Mouse (Mus musculus): ENCODE measurements around the gene Adgre5. TPM values are rescaled to one million over a fixed set of nuclear protein-coding genes. Genes with fewer than 3 reads are reported as not detected.

Gene Adgre5
- polyA plus RNA-seq, 1 experiment from 2014 or later, result 8.1 TPM

DNA sequence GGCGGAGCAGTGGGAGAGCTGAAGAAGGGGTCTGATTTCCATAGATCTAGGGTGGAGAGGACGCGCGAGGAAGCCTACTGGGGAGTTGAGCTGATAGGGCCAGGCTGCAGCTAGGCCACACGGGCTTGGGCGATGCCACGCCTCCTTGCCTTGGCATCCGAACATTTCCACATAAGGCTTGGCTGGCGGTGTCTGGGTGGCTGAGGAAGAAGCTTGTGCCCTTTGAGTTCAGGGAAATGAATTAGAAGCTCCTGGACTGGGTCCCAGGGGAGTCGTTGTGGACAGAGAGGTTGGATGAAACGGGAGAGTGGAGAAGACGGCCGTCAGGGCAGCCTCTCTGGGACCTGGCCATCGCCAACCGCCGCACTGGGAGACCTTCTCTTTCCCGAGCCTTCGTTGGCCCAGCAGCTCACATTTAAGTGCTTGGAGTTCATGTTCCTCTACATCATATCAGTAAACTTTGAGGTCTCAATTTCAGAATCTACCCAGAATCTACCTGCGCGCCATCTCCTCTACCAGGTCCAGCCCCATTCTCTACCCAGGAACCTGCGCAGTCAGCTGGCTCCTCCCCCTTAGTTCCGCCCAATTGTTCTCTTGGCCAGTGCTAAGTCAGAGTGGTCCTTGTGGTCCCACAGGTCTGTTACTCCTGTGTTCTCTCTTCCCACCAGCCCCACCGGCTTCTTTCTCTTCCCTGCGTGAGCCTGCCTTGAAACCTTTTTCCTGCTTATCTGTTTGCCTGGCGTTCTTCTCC, 31.8 kb upstream of the Adgre5 start:
- Histone ChIP-seq H3K4me3 (replicated peaks; ENCODE audit: low read length) (peak overlapping the region; percentile 43), H3K4me1 (replicated peaks; ENCODE audit: control insufficient read depth, insufficient read depth, low read length) (peaks cover 7% of the 10 kb centered on the region), H3K9ac (replicated peaks; ENCODE audit: low read depth, low read length) (peak overlapping the region; percentile 44), H3K36me3 (ENCODE audit: control insufficient read depth, insufficient read depth) (no peaks in the 10 kb centered on the region), H3K4me2 (ENCODE audit: low read length) (peak overlapping the region; percentile 70), H3K27ac (ENCODE audit: low read length) (no peak overlapping the region), H3K9me3 (ENCODE audit: control insufficient read depth, low read length) (no peaks in the 10 kb centered on the region), H3K27me3 (replicated peaks; ENCODE audit: control insufficient read depth, insufficient read depth, low read length) (no peaks in the 10 kb centered on the region)
- peak; percentile 78 for ATAC-seq
- WGBS, result 5% methylated on average over 25 of the region's 25 CpGs

DNA sequence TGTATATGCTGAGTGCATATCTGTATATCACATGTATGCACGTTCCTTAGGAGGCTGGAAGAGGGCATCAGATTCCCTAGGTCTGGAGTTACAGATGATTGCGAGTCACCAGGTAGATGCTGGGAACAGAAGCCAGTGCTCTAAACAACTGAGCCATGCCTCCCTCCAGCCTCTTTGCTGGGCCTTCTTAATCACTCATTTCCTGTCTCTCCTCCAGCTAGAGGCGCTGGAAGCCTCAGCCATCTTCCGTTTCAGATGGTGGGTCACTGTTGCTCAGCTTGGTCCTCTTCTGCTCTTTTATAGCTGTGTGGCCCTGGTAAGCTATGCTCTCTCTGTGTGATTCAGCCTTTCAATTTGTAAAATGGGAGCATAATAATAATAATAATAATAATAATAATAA, 30.7 kb upstream of the Adgre5 start:
- Histone ChIP-seq H3K4me3 (replicated peaks; ENCODE audit: low read length) (no peak overlapping the region), H3K4me2 (ENCODE audit: low read length) (no peak overlapping the region), H3K4me1 (replicated peaks; ENCODE audit: control insufficient read depth, insufficient read depth, low read length) (peaks cover 7% of the 10 kb centered on the region), H3K36me3 (ENCODE audit: control insufficient read depth, insufficient read depth) (no peaks in the 10 kb centered on the region), H3K27me3 (replicated peaks; ENCODE audit: control insufficient read depth, insufficient read depth, low read length) (no peaks in the 10 kb centered on the region), H3K9ac (replicated peaks; ENCODE audit: low read depth, low read length) (no peak overlapping the region), H3K27ac (ENCODE audit: low read length) (no peak overlapping the region), H3K9me3 (ENCODE audit: control insufficient read depth, low read length) (no peaks in the 10 kb centered on the region)
- WGBS, result 73% methylated on average over 4 of the region's 4 CpGs
- ATAC-seq, result no peak

DNA sequence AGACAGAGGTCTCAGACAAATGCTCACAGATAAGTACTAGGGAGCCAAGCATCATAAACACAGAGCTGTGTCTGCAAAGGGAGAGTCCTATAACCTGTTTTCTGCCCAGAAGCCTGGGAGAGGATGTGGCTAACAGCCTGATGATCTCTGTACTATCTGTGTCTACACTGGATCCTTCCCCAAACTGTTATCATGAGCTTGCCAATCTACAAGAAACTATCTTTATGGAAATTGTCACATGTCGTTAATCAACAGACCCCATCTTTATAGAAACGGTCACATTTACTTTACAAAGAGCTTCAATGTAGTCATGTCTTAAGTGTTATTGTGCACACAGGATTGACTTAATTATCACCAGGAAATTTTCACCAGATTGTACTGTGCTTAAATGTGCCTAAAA, 29.5 kb upstream of the Adgre5 start:
- H3K4me2 ChIP-seq (ENCODE audit: low read length), result no peak overlapping the region
- no peak for ATAC-seq
- H3K4me3 ChIP-seq (replicated peaks; ENCODE audit: low read length), result no peak overlapping the region
- no peak overlapping the region for H3K9ac ChIP-seq (replicated peaks; ENCODE audit: low read depth, low read length)
- H3K9me3 ChIP-seq (ENCODE audit: control insufficient read depth, low read length), result no peaks in the 10 kb centered on the region
- no peaks in the 10 kb centered on the region for H3K27me3 ChIP-seq (replicated peaks; ENCODE audit: control insufficient read depth, insufficient read depth, low read length)
- no peaks in the 10 kb centered on the region for H3K36me3 ChIP-seq (ENCODE audit: control insufficient read depth, insufficient read depth)
- WGBS, result 74% methylated on average over 2 of the region's 2 CpGs
- H3K4me1 ChIP-seq (replicated peaks; ENCODE audit: control insufficient read depth, insufficient read depth, low read length), result peaks cover 7% of the 10 kb centered on the region
- H3K27ac ChIP-seq (ENCODE audit: low read length), result no peak overlapping the region

DNA sequence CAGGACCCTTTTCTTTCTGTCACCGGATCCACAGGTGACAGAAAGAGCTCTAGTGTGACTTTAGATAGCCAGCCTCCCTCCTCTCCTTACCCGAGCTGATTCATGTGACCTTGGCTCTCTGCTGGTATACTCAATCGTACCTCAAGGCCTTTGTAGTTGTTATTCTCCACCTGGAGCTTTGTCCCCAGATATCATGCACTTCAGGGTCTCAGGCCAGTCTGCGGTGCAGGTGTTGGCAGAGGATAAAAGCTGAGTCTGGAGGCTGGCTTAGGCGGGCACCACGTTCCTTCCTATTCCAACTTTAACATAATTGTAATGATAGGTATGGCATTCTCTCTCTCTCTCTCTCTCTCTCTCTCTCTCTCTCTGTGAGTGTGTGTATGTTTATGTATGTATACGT, 28.6 kb upstream of the Adgre5 start:
- no peak overlapping the region for H3K4me3 ChIP-seq (replicated peaks; ENCODE audit: low read length)
- no peak overlapping the region for H3K4me2 ChIP-seq (ENCODE audit: low read length)
- H3K4me1 ChIP-seq (replicated peaks; ENCODE audit: control insufficient read depth, insufficient read depth, low read length), result peaks cover 7% of the 10 kb centered on the region
- no peak for ATAC-seq
- H3K36me3 ChIP-seq (ENCODE audit: control insufficient read depth, insufficient read depth), result no peaks in the 10 kb centered on the region
- H3K9ac ChIP-seq (replicated peaks; ENCODE audit: low read depth, low read length), result no peak overlapping the region
- no peaks in the 10 kb centered on the region for H3K27me3 ChIP-seq (replicated peaks; ENCODE audit: control insufficient read depth, insufficient read depth, low read length)
- H3K9me3 ChIP-seq (ENCODE audit: control insufficient read depth, low read length), result no peaks in the 10 kb centered on the region
- no peak overlapping the region for H3K27ac ChIP-seq (ENCODE audit: low read length)
- WGBS, result 72% methylated on average over 7 of the region's 7 CpGs

DNA sequence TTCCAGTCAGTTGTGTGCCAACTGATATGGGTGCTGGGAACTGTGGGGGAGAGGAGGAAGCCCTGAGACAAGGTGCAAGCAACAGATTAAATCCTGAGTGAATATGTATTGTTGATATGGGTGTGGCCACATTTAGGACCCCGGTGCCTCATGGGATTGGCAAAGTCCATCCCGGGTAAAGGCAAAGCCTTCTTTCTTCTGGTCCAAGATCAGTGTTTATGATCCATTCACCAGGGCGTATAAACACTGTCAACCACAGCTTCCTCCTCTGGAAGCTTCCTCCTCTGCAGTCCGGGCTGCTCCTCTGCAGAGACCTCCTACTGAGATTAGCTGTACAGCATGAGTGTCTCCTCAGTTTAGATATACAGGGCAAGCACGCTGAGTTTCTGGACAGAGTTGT, 27.4 kb upstream of the Adgre5 start:
- no peak overlapping the region for H3K27ac ChIP-seq (ENCODE audit: low read length)
- no peak for ATAC-seq
- H3K4me2 ChIP-seq (ENCODE audit: low read length), result no peak overlapping the region
- H3K9me3 ChIP-seq (ENCODE audit: control insufficient read depth, low read length), result no peaks in the 10 kb centered on the region
- H3K9ac ChIP-seq (replicated peaks; ENCODE audit: low read depth, low read length), result no peak overlapping the region
- H3K27me3 ChIP-seq (replicated peaks; ENCODE audit: control insufficient read depth, insufficient read depth, low read length), result no peaks in the 10 kb centered on the region
- peaks cover 7% of the 10 kb centered on the region for H3K4me1 ChIP-seq (replicated peaks; ENCODE audit: control insufficient read depth, insufficient read depth, low read length)
- no peak overlapping the region for H3K4me3 ChIP-seq (replicated peaks; ENCODE audit: low read length)
- no peaks in the 10 kb centered on the region for H3K36me3 ChIP-seq (ENCODE audit: control insufficient read depth, insufficient read depth)
- WGBS, result 59% methylated on average over 5 of the region's 5 CpGs

DNA sequence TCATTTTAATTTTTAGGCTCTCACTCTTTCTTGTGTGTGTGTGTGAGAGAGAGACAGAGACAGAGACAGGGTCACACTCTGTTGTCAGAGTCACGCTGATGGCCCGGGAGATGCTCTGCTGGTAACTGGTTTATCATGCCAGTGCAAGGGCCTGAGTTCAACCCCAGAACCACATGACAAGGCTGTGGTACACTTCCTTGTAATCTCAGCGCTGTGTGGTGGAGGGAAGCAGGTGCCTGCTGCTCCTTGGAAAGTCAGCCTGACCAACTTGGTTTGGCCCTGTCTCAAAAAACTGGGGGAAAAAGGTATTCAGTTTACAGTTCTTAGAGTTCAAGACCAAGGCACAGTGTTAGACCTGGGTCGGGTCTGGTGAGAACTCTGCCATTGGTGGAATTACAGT, 26.3 kb upstream of the Adgre5 start:
- 86% methylated on average over 4 of the region's 4 CpGs for WGBS
- H3K4me3 ChIP-seq (replicated peaks; ENCODE audit: low read length), result no peak overlapping the region
- H3K27ac ChIP-seq (ENCODE audit: low read length), result no peak overlapping the region
- no peak for ATAC-seq
- H3K27me3 ChIP-seq (replicated peaks; ENCODE audit: control insufficient read depth, insufficient read depth, low read length), result no peaks in the 10 kb centered on the region
- no peaks in the 10 kb centered on the region for H3K9me3 ChIP-seq (ENCODE audit: control insufficient read depth, low read length)
- no peaks in the 10 kb centered on the region for H3K36me3 ChIP-seq (ENCODE audit: control insufficient read depth, insufficient read depth)
- no peak overlapping the region for H3K4me2 ChIP-seq (ENCODE audit: low read length)
- no peaks in the 10 kb centered on the region for H3K4me1 ChIP-seq (replicated peaks; ENCODE audit: control insufficient read depth, insufficient read depth, low read length)
- H3K9ac ChIP-seq (replicated peaks; ENCODE audit: low read depth, low read length), result no peak overlapping the region

DNA sequence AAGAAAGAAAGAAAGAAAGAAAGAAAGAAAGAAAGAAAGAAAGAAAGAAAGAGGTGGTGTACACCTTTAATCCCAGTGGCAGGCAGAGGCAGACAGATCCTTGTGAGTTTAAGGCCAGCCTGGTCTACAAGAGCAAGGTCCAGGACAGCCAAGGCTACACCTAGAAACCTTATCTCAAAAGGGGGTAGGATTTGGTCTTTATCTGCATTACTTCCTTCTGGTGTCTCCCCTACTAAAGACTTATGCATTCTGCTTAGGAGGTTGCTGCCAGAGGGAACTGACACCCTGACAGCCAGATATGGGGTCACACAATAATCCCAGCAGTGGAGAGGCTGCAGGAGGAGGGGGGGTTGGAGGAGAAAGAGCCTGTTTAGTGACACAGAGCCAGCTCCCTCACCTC, 24.5 kb upstream of the Adgre5 start:
- Histone ChIP-seq H3K9ac (replicated peaks; ENCODE audit: low read depth, low read length) (no peak overlapping the region), H3K4me2 (ENCODE audit: low read length) (no peak overlapping the region), H3K4me1 (replicated peaks; ENCODE audit: control insufficient read depth, insufficient read depth, low read length) (no peaks in the 10 kb centered on the region), H3K4me3 (replicated peaks; ENCODE audit: low read length) (no peak overlapping the region), H3K27me3 (replicated peaks; ENCODE audit: control insufficient read depth, insufficient read depth, low read length) (no peaks in the 10 kb centered on the region), H3K36me3 (ENCODE audit: control insufficient read depth, insufficient read depth) (no peaks in the 10 kb centered on the region), H3K9me3 (ENCODE audit: control insufficient read depth, low read length) (no peaks in the 10 kb centered on the region), H3K27ac (ENCODE audit: low read length) (no peak overlapping the region)
- no peak for ATAC-seq

DNA sequence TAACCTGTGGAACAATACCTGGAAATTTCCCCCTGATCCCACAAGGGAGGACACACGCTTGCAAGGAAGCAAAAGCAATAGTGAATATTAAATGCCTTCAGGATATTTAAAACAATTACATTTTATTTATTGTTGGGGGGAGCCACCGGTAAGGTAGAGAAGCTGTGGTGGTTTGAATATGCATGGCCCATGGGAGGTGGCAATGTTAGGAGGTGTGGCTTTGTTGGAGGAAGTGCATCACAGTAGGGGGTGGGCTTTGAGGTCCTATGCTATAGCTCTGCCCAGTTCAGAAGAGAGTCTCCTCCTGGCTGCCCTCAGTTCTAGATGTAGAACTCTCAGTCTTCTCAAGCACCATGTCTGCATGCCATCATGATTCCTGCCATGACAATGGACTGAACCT, 23.6 kb upstream of the Adgre5 start:
- no peak overlapping the region for H3K4me2 ChIP-seq (ENCODE audit: low read length)
- 91% methylated on average over 2 of the region's 2 CpGs for WGBS
- H3K27ac ChIP-seq (ENCODE audit: low read length), result no peak overlapping the region
- H3K27me3 ChIP-seq (replicated peaks; ENCODE audit: control insufficient read depth, insufficient read depth, low read length), result no peaks in the 10 kb centered on the region
- no peak overlapping the region for H3K4me3 ChIP-seq (replicated peaks; ENCODE audit: low read length)
- no peaks in the 10 kb centered on the region for H3K4me1 ChIP-seq (replicated peaks; ENCODE audit: control insufficient read depth, insufficient read depth, low read length)
- no peaks in the 10 kb centered on the region for H3K9me3 ChIP-seq (ENCODE audit: control insufficient read depth, low read length)
- no peak overlapping the region for H3K9ac ChIP-seq (replicated peaks; ENCODE audit: low read depth, low read length)
- no peaks in the 10 kb centered on the region for H3K36me3 ChIP-seq (ENCODE audit: control insufficient read depth, insufficient read depth)
- no peak for ATAC-seq

DNA sequence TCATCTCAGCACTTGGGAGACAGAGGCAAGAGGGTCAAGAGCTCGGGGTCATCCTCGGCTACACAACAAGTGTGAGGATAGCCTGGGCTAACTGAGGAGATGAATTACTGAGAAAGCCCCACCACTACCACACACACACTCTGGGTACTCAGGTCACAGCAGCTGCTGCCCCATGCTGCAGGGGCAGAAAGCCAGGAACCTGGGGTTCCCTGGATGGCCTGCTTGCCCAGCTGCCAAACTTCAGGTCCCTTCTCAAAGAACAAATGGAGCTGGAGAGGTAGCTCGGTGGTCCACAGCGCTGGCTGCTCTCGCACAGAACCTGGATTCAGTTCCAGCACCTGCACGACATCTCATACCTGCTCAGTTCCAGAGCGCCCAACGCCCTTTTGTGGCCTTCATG, 23.0 kb upstream of the Adgre5 start:
- no peak for ATAC-seq

DNA sequence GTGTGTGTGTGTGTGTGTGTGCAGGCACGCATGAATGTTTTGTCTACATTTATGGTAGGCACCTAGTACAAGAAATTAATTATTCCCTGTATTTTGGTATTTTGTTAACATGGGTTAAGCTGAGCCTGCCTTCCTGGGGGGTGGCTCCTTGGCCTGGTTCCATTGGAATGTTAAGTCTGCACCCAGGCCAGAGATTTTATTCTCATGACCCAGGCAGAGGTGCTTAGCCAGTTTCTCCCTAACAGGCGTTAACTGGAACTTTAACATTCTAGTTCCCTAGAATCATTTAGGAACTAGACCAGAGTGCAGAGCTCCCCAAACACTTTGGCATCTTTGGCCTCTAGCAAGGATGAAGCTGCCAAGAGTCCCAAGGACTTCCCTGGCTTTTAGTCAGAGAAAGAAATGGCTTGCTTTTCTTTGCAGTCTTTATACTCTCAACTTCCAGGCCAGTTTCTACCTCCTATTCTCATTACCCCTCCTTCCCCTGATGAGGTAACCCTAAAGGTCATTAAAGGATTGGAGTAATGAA, 18.2 kb upstream of the Adgre5 start:
- whole genome bisulfite sequencing, result 55% methylated on average over 2 of the region's 2 CpGs
- Histone ChIP-seq H3K27me3 (replicated peaks; ENCODE audit: control insufficient read depth, insufficient read depth, low read length) (no peaks in the 10 kb centered on the region), H3K27ac (ENCODE audit: low read length) (no peak overlapping the region), H3K4me1 (replicated peaks; ENCODE audit: control insufficient read depth, insufficient read depth, low read length) (no peaks in the 10 kb centered on the region), H3K36me3 (ENCODE audit: control insufficient read depth, insufficient read depth) (no peaks in the 10 kb centered on the region), H3K4me2 (ENCODE audit: low read length) (no peak overlapping the region), H3K9ac (replicated peaks; ENCODE audit: low read depth, low read length) (no peak overlapping the region), H3K9me3 (ENCODE audit: control insufficient read depth, low read length) (peaks cover 5% of the 10 kb centered on the region; the same call in 1 of the 2 replicates), H3K4me3 (replicated peaks; ENCODE audit: low read length) (no peak overlapping the region)
- no peak for ATAC-seq

More for the DNA sequence above, 23.0 kb upstream of the Adgre5 start:
- Histone ChIP-seq H3K27ac (ENCODE audit: low read length) (no peak overlapping the region), H3K4me2 (ENCODE audit: low read length) (no peak overlapping the region), H3K9ac (replicated peaks; ENCODE audit: low read depth, low read length) (no peak overlapping the region), H3K36me3 (ENCODE audit: control insufficient read depth, insufficient read depth) (no peaks in the 10 kb centered on the region), H3K4me3 (replicated peaks; ENCODE audit: low read length) (no peak overlapping the region), H3K9me3 (ENCODE audit: control insufficient read depth, low read length) (no peaks in the 10 kb centered on the region), H3K27me3 (replicated peaks; ENCODE audit: control insufficient read depth, insufficient read depth, low read length) (no peaks in the 10 kb centered on the region), H3K4me1 (replicated peaks; ENCODE audit: control insufficient read depth, insufficient read depth, low read length) (no peaks in the 10 kb centered on the region)
- WGBS, result 94% methylated on average over 8 of the region's 8 CpGs

Measured in forebrain, embryonic 16.5 days (tissue).